Mouse (Mus musculus) heart, postnatal 0 days (tissue): Measurements from ENCODE around the gene Mef2a.

Source experiments
- CTCF ChIP-seq: IDR thresholded peaks from 2 replicates; pipeline ENCODE4 v1.5.1; 2016; ENCODE audit warnings: antibody characterized with exemption, control low read depth, low read depth
- EP300 ChIP-seq: IDR thresholded peaks from 2 replicates; pipeline ENCODE4 v1.6.1; 2016; ENCODE audit warnings: antibody characterized with exemption, low read depth

- TF ChIP-seq CTCF (no peak), EP300 (no peak)
Observed at GRCm38 (mm10) chr7:67359863-67360262, 12.8 kb downstream of the Mef2a start.
